Mouse (Mus musculus) forebrain, embryonic 11.5 days (tissue): Measurements from ENCODE around the gene Smad6. TPM values are rescaled to one million over a fixed set of nuclear protein-coding genes. Genes with fewer than 3 reads are reported as not detected.

Source experiments
- ATAC-seq: fragments of 200-750 bp; cut with Nextera tagmentation; replicated peaks from 2 replicates; pipeline ENCODE4 v1.8.0; 2017; ENCODE audit warnings: moderate TSS enrichment; ENCODE audit not compliant: low FRiP score
- DNase-seq: peaks from one replicate; pipeline ENCODE4 v3.0.0-alpha.2; 2017; ENCODE audit warnings: low spot score
- H3K27ac ChIP-seq: fragments of 300-500 bp; sonication (generic); 2 replicates; pipeline ENCODE4 v1.5.1; 2014; ENCODE audit warnings: low read depth, low read length
- H3K27me3 ChIP-seq: fragments of 300-500 bp; sonication (generic); 2 replicates; pipeline ENCODE4 v1.6.1; 2014; ENCODE audit warnings: mild to moderate bottlenecking, low read length, mixed read lengths; ENCODE audit not compliant: control insufficient read depth, insufficient read depth
- H3K36me3 ChIP-seq: fragments of 300-500 bp; sonication (generic); 2 replicates; pipeline ENCODE4 v1.6.1; 2014; ENCODE audit warnings: mild to moderate bottlenecking, low read length, moderate library complexity, mixed read lengths; ENCODE audit not compliant: control insufficient read depth, insufficient read depth
- H3K4me1 ChIP-seq: fragments of 300-500 bp; sonication (generic); replicated peaks from 2 replicates; pipeline ENCODE4 v1.6.1; 2014; ENCODE audit warnings: low read length, mixed read lengths; ENCODE audit not compliant: control insufficient read depth, insufficient read depth
- H3K4me2 ChIP-seq: fragments of 300-500 bp; sonication (generic); 2 replicates; pipeline ENCODE4 v1.6.1; 2014; ENCODE audit warnings: low read depth, mild to moderate bottlenecking, low read length, moderate library complexity, mixed read lengths; ENCODE audit not compliant: severe bottlenecking
- H3K4me3 ChIP-seq: fragments of 300-500 bp; sonication (generic); 2 replicates; pipeline ENCODE4 v1.5.1; 2014; ENCODE audit warnings: low read depth, low read length
- H3K9ac ChIP-seq: fragments of 300-500 bp; sonication (generic); 2 replicates; pipeline ENCODE4 v1.6.1; 2014; ENCODE audit warnings: low read length
- H3K9me3 ChIP-seq: fragments of 300-500 bp; sonication (generic); 2 replicates; pipeline ENCODE4 v1.6.1; 2016; ENCODE audit warnings: low read length, mixed read lengths; ENCODE audit not compliant: control insufficient read depth
- WGBS: fragments of 180-500 bp; shearing (Covaris S2); extraction: QIAGEN DNeasy Blood & Tissue Kit; methylation state at CpG from one replicate; pipeline ENCODE4 v1.1.7; 2014; 5-methylcytosine and 5-hydroxymethylcytosine counted together
- polyA plus RNA-seq: library from polyadenylated mRNA; unstranded; fragments of >200 nt; fragmentation: Nextera tagmentation; extraction: Ambion mirVana; gene quantifications from 2 replicates; pipeline ENCODE4 v1.2.1, GENCODE M21; 2014

Gene Smad6
- polyA plus RNA-seq, 1 experiment from 2014 or later: 6.5 TPM

DNA sequence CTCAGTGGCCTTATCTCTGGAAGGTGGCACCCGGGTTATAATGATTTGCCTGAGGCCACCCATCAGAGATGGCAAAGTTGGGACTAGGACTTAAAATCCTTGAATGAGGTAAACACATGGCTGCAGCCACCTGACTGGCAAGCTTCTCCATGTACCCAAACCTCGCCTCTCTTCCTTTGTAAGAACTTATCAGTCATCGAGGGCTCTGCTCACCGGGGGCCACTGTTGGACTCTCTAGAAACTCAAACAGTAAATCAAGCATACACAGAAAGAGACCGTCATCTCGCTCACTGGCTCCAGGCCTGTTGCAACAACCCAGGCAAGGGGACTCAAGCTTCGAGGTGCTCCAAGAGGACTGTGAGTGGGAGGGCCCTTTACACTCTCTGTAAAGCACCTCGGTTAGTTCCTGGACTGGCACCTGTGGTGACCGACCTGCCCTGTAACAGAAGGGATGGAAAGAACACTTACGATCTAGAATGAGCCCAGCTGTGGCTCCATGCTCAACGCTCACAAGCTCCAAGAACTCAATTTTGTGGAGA is 64.1 kb downstream of the Smad6 start:
- Histone ChIP-seq H3K27me3 (no peaks in the 10 kb centered on the region), H3K4me1 (peaks cover 32% of the 10 kb centered on the region), H3K9ac (no peak overlapping the region), H3K9me3 (no peaks in the 10 kb centered on the region), H3K27ac (no peak overlapping the region), H3K36me3 (no peaks in the 10 kb centered on the region), H3K4me3 (no peak overlapping the region), H3K4me2 (no peak overlapping the region)
- no peak for DNase-seq
- WGBS: 70% methylated on average over 11 of the region's 11 CpGs
- ATAC-seq: no peak

GRCm38 (mm10) chr9:63956052-63956451 is 65.8 kb downstream of the Smad6 start:
- H3K4me3 ChIP-seq: no peak overlapping the region
- WGBS: 22% methylated on average over 9 of the region's 9 CpGs
- no peak for ATAC-seq

DNA sequence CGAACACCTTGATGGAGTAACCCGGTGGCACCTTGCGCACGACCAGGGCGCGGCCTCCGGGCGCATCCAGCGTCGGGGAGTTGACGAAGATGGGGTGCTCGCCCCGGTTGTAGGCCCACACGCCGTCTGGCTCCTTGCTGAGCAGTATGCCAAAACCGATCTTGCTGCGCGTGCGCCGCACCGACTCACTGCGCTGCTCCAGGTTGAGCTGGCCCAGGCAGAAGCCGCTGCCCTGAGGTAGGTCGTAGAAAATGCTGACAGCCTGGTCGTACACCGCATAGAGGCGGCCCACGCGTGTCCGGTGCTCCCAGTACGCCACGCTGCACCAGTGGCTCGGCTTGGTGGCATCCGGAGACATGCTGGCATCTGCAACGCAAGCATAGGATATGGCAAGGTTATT is 68.2 kb downstream of the Smad6 start:
- DNase-seq (no peak), ATAC-seq (no peak)
- no peak overlapping the region for H3K9ac ChIP-seq

More at GRCm38 (mm10) chr9:63956052-63956451, 65.8 kb downstream of the Smad6 start:
- H3K27ac ChIP-seq: no peak overlapping the region
- H3K9ac ChIP-seq: no peak overlapping the region
- peak; percentile 90 for DNase-seq
- H3K27me3 ChIP-seq: no peaks in the 10 kb centered on the region
- no peaks in the 10 kb centered on the region for H3K9me3 ChIP-seq
- no peaks in the 10 kb centered on the region for H3K36me3 ChIP-seq
- H3K4me2 ChIP-seq: no peak overlapping the region
- H3K4me1 ChIP-seq: peaks cover 30% of the 10 kb centered on the region

GRCm38 (mm10) chr9:63952591-63952990 is 69.3 kb downstream of the Smad6 start:
- 100% methylated on average over 2 of the region's 2 CpGs for WGBS
- H3K36me3 ChIP-seq: no peaks in the 10 kb centered on the region
- no peak overlapping the region for H3K4me2 ChIP-seq
- H3K9ac ChIP-seq: no peak overlapping the region
- H3K9me3 ChIP-seq: no peaks in the 10 kb centered on the region
- no peaks in the 10 kb centered on the region for H3K4me1 ChIP-seq
- no peak for DNase-seq
- no peak overlapping the region for H3K4me3 ChIP-seq
- H3K27me3 ChIP-seq: no peaks in the 10 kb centered on the region
- no peak overlapping the region for H3K27ac ChIP-seq
- no peak for ATAC-seq

More for the DNA sequence above, 68.2 kb downstream of the Smad6 start:
- 41% methylated on average over 35 of the region's 35 CpGs for WGBS
- Histone ChIP-seq H3K4me2 (no peak overlapping the region), H3K4me1 (peaks cover 7% of the 10 kb centered on the region), H3K4me3 (no peak overlapping the region), H3K27me3 (no peaks in the 10 kb centered on the region), H3K27ac (no peak overlapping the region), H3K36me3 (no peaks in the 10 kb centered on the region), H3K9me3 (no peaks in the 10 kb centered on the region)

DNA sequence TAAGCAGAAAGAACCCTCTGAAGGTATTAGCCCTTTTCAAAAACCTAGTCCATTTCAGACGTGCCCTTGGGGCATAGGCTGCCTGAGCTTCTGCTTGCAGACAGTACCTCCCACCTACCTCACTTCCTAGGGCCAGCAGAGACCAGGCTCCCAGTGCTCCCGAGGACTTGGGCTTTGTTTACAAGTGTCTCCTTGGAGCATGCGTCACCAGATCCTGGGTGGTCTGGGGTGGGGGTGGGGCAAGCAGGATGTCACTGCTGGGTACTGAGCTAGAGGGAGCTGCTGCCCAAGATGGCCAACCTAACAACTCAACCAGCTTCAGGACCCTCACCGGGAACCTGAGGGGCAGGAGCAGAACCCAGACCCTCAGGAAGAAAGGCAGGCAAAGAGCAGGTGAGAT is 71.5 kb downstream of the Smad6 start:
- Histone ChIP-seq H3K36me3 (no peaks in the 10 kb centered on the region), H3K4me3 (no peak overlapping the region), H3K4me2 (no peak overlapping the region), H3K27me3 (no peaks in the 10 kb centered on the region), H3K4me1 (no peaks in the 10 kb centered on the region), H3K27ac (no peak overlapping the region), H3K9ac (no peak overlapping the region), H3K9me3 (no peaks in the 10 kb centered on the region)
- peak; percentile 63 for DNase-seq
- no peak for ATAC-seq
- 35% methylated on average over 4 of the region's 4 CpGs for WGBS

DNA sequence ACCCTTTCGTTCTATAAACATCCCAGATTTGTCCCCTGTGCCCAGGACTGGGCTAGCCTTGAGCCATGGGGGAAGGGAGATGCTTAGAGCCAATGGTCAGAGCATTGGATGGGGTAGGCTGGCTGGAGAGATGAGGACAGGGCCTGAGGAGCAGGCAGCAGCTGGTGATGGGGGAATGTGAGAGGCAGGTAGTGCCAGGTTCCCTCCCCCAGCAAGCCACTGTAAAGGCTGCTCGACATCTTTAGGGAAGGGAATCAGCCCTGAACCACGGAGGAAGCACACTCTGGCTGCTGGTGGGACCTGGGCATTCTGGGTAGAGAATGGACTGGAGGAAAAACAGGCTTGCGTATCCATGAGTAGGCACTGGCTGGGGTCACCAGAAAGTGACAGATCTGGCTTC is 72.5 kb downstream of the Smad6 start:
- H3K4me1 ChIP-seq: no peaks in the 10 kb centered on the region
- no peak for ATAC-seq
- 80% methylated on average over 4 of the region's 4 CpGs for WGBS
- no peak for DNase-seq
- H3K36me3 ChIP-seq: no peaks in the 10 kb centered on the region
- H3K9ac ChIP-seq: no peak overlapping the region
- H3K9me3 ChIP-seq: no peaks in the 10 kb centered on the region
- no peaks in the 10 kb centered on the region for H3K27me3 ChIP-seq
- H3K4me2 ChIP-seq: no peak overlapping the region
- H3K27ac ChIP-seq: no peak overlapping the region
- no peak overlapping the region for H3K4me3 ChIP-seq

GRCm38 (mm10) chr9:63942608-63942982 is 79.3 kb downstream of the Smad6 start:
- no peak overlapping the region for H3K9ac ChIP-seq
- no peaks in the 10 kb centered on the region for H3K36me3 ChIP-seq
- no peak overlapping the region for H3K4me2 ChIP-seq
- no peak for ATAC-seq
- no peaks in the 10 kb centered on the region for H3K27me3 ChIP-seq
- 67% methylated on average over 2 of the region's 2 CpGs for WGBS
- H3K27ac ChIP-seq: no peak overlapping the region
- DNase-seq: no peak
- H3K9me3 ChIP-seq: no peaks in the 10 kb centered on the region
- no peaks in the 10 kb centered on the region for H3K4me1 ChIP-seq
- H3K4me3 ChIP-seq: no peak overlapping the region

- H3K9me3 ChIP-seq: no peaks in the 10 kb centered on the region
- no peak overlapping the region for H3K4me3 ChIP-seq
- H3K9ac ChIP-seq: no peak overlapping the region
- no peak for ATAC-seq
- 77% methylated on average over 12 of the region's 12 CpGs for WGBS
- no peak overlapping the region for H3K27ac ChIP-seq
- no peaks in the 10 kb centered on the region for H3K27me3 ChIP-seq
- no peaks in the 10 kb centered on the region for H3K36me3 ChIP-seq
- no peaks in the 10 kb centered on the region for H3K4me1 ChIP-seq
- no peak overlapping the region for H3K4me2 ChIP-seq
- no peak for DNase-seq
Measured at GRCm38 (mm10) chr9:63941747-63942607, 79.9 kb downstream of the Smad6 start.

DNA sequence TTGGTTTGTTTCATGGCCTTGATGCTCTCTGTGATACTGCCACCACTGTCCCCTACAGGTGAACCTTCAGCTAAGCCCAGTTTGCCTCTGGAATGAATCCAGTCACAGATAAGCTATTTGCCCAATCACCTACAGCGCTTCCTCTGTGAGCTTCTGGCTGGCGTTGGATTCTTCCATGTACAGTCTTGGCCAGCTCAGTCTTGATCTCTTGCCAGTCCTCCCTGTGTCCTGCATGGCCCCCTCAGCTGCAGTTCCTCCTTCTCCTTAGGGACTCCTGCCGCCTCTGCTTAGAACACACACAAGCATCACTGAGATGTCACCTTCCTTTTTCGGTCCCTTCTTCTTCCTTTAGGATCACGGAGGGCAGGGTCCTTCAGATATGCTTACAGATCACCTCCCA is 85.6 kb downstream of the Smad6 start:
- no peak for DNase-seq
- H3K4me1 ChIP-seq: no peaks in the 10 kb centered on the region
- no peak overlapping the region for H3K27ac ChIP-seq
- H3K4me2 ChIP-seq: no peak overlapping the region
- no peaks in the 10 kb centered on the region for H3K27me3 ChIP-seq
- H3K4me3 ChIP-seq: no peak overlapping the region
- ATAC-seq: no peak
- H3K36me3 ChIP-seq: no peaks in the 10 kb centered on the region
- H3K9ac ChIP-seq: no peak overlapping the region
- 89% methylated on average over 5 of the region's 5 CpGs for WGBS
- H3K9me3 ChIP-seq: no peaks in the 10 kb centered on the region
